Mouse (Mus musculus) kidney, adult 2 months (tissue): ENCODE results near the gene Cdk12.

Experiments used
- CTCF ChIP-seq: fragments of 200-500 bp; conservative IDR thresholded peaks from 2 replicates; pipeline ENCODE4 v1.5.1; 2011; ENCODE audit warnings: low read depth, mild to moderate bottlenecking, control low read depth, low read length, moderate library complexity, mixed read lengths; ENCODE audit not compliant: insufficient read depth, insufficient read length
- POLR2A ChIP-seq: fragments of 200-500 bp; IDR thresholded peaks from one replicate; pipeline ENCODE4 v1.6.1; 2011; ENCODE audit warnings: low read depth, low read length, control low read depth

- TF ChIP-seq CTCF, result no peak
- TF ChIP-seq POLR2A, result no peak
Observed at GRCm38 (mm10) chr11:98318421-98319116, 115.7 kb downstream of the Cdk12 start.
